Mouse (Mus musculus): ENCODE measurements around the gene AY358078.
"Not testable (repeated sequence)": the region's sequence is repeated elsewhere in the genome, so short reads cannot be mapped to it uniquely, and the experiment has no call there.

DNA sequence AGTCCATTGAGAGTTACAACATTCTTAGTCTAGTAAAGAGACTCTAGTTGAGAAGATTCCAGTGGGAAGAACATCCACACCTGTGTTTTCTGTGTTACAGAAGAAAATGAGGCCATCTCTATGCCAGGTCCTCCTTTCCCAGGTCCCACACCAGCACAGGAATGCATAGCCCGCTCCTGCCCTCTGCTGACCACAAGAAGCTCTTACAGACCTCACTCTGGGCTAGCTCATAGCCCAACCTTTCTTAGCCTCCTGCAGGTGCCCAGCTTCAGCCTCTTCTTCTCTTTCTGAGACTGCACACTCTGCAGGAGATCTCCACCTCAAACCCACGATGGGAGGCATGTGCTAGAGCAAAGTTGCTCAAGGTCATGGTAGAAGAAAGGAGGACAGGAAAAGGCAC lies 38.6 kb downstream of the AY358078 start:
- not testable (repeated sequence) for TF ChIP-seq HCFC1 (IDR thresholded peaks at IDR 0.05; ENCODE audit: borderline replicate concordance, insufficient read depth, low read length); ZNF384 (IDR thresholded peaks at IDR 0.05; ENCODE audit: low read depth, low read length); MAFK (IDR thresholded peaks at IDR 0.05; ENCODE audit: insufficient read depth, low read depth, low read length)
